Mouse (Mus musculus) inflammation-experienced regulatory T-cells (primary cell): ENCODE results near the gene Vmn2r45. TPM values are rescaled to one million over a fixed set of nuclear protein-coding genes. Genes with fewer than 3 reads are reported as not detected.

Experiments
- polyA plus RNA-seq, 2 experiments: library from polyadenylated mRNA; unstranded; fragments of 100-300 nt; shearing (Covaris generic); gene quantifications; one replicate each; pipeline ENCODE4 v1.2.1; 2017

Gene Vmn2r45
- polyA plus RNA-seq: under 1 TPM in 1 of 2 experiments, not detected in 1; 0.22 TPM

GRCm38 (mm10) chr7:8488975-8489374 is at the start of gene Vmn2r45:
Gene Vmn2r45, minus strand, starts transcription at chr7:8489075.

Other genes with a start within 250 kb of the Vmn2r45 start
- gene Vmn2r43, start 228.5 kb downstream of the Vmn2r45 start, polyA plus RNA-seq: not detected
- under 1 TPM; 0.06 to 0.11 TPM for gene Vmn2r44, start 105.7 kb downstream of the Vmn2r45 start, polyA plus RNA-seq